Mouse (Mus musculus) forebrain, embryonic 14.5 days (tissue): Measurements from ENCODE around the gene Car7. TPM values are rescaled to one million over a fixed set of nuclear protein-coding genes. Genes with fewer than 3 reads are reported as not detected.
A peak's percentile ranks its signal among the peaks of the same experiment; 100 is the strongest.

Source experiments
- ATAC-seq: fragments of 200-750 bp; cut with Nextera tagmentation; 2 replicates; pipeline ENCODE4 v1.8.0; 2017; ENCODE audit warnings: mild to moderate bottlenecking, moderate library complexity
- DNase-seq: peaks from one replicate; pipeline ENCODE4 v3.0.0-alpha.2; 2015; ENCODE audit warnings: low spot score
- H3K27ac ChIP-seq: fragments of 300-500 bp; sonication (generic); 2 replicates; pipeline ENCODE4 v1.5.1; 2014; ENCODE audit warnings: low read depth, mild to moderate bottlenecking, control low read depth, low read length, moderate library complexity
- H3K27me3 ChIP-seq: fragments of 300-500 bp; sonication (generic); replicated peaks from 2 replicates; pipeline ENCODE4 v1.6.1; 2014; ENCODE audit warnings: low read length, control low read depth, mixed read lengths; ENCODE audit not compliant: control insufficient read depth, insufficient read depth
- H3K36me3 ChIP-seq: fragments of 300-500 bp; sonication (generic); 2 replicates; pipeline ENCODE4 v1.6.1; 2014; ENCODE audit warnings: low read length, control low read depth; ENCODE audit not compliant: control insufficient read depth, insufficient read depth
- H3K4me1 ChIP-seq: fragments of 300-500 bp; sonication (generic); 2 replicates; pipeline ENCODE4 v1.6.1; 2014; ENCODE audit warnings: antibody characterized with exemption, low read length, control low read depth; ENCODE audit not compliant: control insufficient read depth, insufficient read depth
- H3K4me2 ChIP-seq: fragments of 300-500 bp; sonication (generic); 2 replicates; pipeline ENCODE4 v1.6.1; 2014; ENCODE audit warnings: mild to moderate bottlenecking, control low read depth, low read length
- H3K4me3 ChIP-seq: fragments of 300-500 bp; sonication (generic); 2 replicates; pipeline ENCODE4 v1.5.1; 2014; ENCODE audit warnings: low read depth, low read length, control low read depth
- H3K9ac ChIP-seq: fragments of 300-500 bp; sonication (generic); 2 replicates; pipeline ENCODE4 v1.6.1; 2014; ENCODE audit warnings: mild to moderate bottlenecking, low read length, control low read depth, moderate library complexity
- H3K9me3 ChIP-seq: fragments of 300-500 bp; sonication (generic); replicated peaks from 2 replicates; pipeline ENCODE4 v1.6.1; 2016; ENCODE audit warnings: low read length, control low read depth, mixed read lengths; ENCODE audit not compliant: control insufficient read depth
- WGBS: fragments of 180-500 bp; shearing (Covaris S2); extraction: QIAGEN DNeasy Blood & Tissue Kit; methylation state at CpG from one replicate; pipeline ENCODE4 v1.1.7; 2014; 5-methylcytosine and 5-hydroxymethylcytosine counted together
- polyA plus RNA-seq: library from polyadenylated mRNA; unstranded; fragments of >200 nt; fragmentation: Nextera tagmentation; extraction: Ambion mirVana; gene quantifications from 2 replicates; pipeline ENCODE4 v1.2.1, GENCODE M21; 2014

Gene Car7
- polyA plus RNA-seq: 1.1 and 1.2 TPM in 2 replicates

DNA sequence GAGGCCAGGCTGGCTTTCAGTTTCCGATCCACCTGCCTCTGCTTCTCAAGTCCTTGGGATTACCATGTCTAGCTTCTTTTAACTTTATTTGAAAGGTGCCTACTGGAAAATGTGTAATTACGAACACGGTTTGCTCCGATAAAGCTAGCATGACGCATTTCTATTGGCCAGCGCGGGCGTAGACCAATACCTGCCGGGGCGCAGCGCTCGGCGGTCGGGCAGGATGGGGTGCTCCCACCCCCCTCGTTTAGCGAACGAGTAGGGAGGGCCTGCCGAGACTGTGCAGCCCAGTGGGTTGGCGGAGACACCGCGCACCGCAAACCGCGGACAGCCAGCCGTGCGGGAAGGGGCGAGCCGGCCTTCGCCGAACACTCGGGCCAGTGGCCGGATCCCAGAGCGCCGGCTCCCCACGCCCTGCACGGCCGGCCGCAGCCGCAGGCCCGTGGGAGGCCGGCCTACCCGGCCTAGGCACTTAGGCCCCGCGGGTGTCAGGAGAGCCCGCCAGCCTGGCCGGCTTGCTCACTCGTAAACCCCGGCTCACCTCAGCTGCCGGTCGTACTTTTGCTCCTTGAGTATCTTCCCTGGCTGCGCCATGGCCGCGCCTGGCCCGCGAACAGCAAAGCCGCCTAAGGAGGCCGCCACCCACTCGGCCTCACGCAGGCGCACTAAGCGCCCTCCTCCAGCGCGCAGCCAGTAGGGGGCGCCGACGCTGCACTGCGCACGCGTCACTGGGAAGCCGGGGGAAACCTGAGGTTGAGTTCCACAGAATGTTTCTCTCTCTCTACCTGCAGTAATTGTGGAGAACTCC lies at the start of gene Car7, which contains the start of gene Nae1:
TSS of gene Car7 (plus strand) at position 719 of the 808 bp plus-strand sequence.
TSS of gene Nae1 (minus strand) at position 667 of the 808 bp plus-strand sequence.
- Histone ChIP-seq H3K4me3 (peak within 1 kb of the TSS; percentile 95), H3K27me3 (no peaks in the 10 kb centered on the region; the same call in 1 of the 2 replicates), H3K27ac (peak within 1 kb of the TSS; percentile 82), H3K36me3 (peaks cover 11% of the 10 kb centered on the region), H3K4me1 (peaks cover 13% of the 10 kb centered on the region), H3K9me3 (no peaks in the 10 kb centered on the region), H3K4me2 (peak within 1 kb of the TSS; percentile 63), H3K9ac (peak within 1 kb of the TSS; percentile 98)
- WGBS: under 1% methylated on average over 66 of the region's 70 CpGs
- DNase-seq: peak; percentile 94
- peak; percentile 96 for ATAC-seq

DNA sequence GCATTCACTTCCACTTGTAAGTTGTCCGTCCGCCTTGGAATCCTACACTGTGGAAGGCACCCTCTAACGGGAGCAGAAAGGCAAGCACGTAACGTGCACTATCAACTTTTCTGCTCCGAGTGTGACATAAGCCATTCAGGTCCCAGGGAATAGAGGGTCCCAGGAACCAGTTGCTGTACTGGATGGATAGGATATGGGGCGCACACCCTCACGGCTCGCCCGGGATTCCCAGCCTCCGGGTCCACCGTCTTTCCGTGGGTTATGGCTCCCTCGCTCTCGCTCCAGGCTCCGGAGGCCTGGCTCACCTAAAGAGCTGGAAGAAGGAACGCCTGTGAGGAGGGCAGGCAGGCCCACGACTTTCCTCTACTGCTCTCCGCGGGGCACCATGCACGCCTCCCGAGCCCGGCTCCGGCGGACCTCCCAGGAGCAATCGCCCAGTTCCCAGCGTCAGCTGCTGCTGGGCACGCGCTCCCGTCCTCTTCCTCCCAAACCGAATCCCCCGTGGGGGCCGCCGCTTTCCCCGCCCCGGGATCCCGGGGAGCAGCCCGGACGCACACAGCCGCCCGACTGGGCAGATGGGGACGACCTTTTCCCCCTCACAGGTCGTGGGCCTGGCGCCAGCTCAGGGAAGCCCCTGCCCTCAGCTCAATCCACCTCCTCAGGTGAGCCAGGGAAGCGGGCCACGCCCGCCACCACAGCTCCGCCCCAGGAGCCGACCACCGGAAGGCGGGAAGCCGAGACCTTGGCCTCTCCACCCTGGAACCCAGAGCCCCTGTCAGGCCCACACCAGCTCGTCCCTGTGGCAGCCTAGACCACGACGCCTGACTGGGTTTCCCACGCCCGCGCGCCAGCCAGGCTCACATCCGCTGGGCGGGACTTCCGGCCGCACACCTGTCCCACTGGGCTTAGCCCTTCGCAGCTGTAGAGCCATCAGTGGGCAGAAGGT lies 25.2 kb upstream of the Car7 start, which contains the start of gene Terb1:
TSS of gene Terb1 (minus strand) at position 850 of the 946 bp plus-strand sequence.
- H3K4me2 ChIP-seq: peak within 1 kb of the TSS; percentile 99

DNA sequence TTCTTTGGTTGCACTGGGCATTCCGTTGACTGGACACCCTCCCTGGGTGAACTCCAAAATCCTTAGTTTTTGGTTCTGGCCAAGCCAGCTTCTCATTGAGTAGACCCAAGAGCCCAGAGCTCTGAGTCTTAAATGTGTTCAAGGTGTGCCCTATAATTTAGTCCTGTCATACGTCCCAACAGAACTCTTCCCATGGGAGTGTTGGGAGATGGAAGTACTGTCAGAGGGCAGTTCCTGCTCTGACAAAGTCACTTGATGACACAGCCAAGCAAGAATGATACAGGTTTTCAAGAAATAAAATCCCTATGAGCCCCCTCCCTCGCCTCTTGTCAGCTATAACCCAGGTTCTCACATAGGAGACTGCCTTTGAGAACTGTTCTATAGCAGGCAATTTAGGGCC lies 24.4 kb upstream of the Car7 start:
- 80% methylated on average over 3 of the region's 3 CpGs for WGBS

More for the DNA sequence above, 25.2 kb upstream of the Car7 start, which contains the start of gene Terb1:
- H3K27ac ChIP-seq: no peak within 1 kb of the TSS
- peak within 1 kb of the TSS; percentile 49 for H3K4me3 ChIP-seq
- no peaks in the 10 kb centered on the region for H3K27me3 ChIP-seq
- peak; percentile 79 for ATAC-seq
- H3K36me3 ChIP-seq: peaks cover 18% of the 10 kb centered on the region
- H3K9me3 ChIP-seq: no peaks in the 10 kb centered on the region
- peaks cover 3% of the 10 kb centered on the region; the same call in 1 of the 2 replicates for H3K4me1 ChIP-seq
- DNase-seq: peak; percentile 33
- WGBS: 2% methylated on average over 64 of the region's 64 CpGs
- H3K9ac ChIP-seq: peak within 1 kb of the TSS; percentile 77

DNA sequence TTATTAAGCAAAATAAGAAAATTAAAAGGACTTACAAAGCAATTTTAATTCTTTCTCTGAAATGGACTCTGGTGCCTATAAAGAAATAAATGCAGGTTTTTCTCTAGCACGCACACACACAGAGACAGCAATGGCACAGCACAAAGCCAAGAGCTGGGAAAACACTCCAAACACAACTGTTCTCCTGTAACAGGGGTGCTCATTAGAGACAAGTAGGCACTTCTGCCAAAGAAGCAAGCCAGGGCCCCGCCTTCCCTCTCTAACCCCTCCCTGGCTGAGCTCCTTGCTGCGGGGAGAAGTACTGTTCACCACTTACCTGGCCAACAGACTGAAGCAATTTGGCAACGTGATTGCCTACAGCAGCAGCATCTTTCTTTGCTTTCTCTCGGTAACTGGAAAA lies 16.6 kb upstream of the Car7 start:
- Histone ChIP-seq H3K4me2 (no peak overlapping the region), H3K4me1 (no peaks in the 10 kb centered on the region), H3K27me3 (no peaks in the 10 kb centered on the region), H3K36me3 (peaks cover 71% of the 10 kb centered on the region), H3K27ac (no peak overlapping the region), H3K9ac (no peak overlapping the region), H3K9me3 (no peaks in the 10 kb centered on the region), H3K4me3 (no peak overlapping the region)
- DNase-seq: peak; percentile 38
- 67% methylated on average over 5 of the region's 5 CpGs for WGBS
- ATAC-seq: 0 out of 2 replicates have a peak, but pooled peaks have one; percentile 26

More for the DNA sequence above, 24.4 kb upstream of the Car7 start:
- Histone ChIP-seq H3K9ac (no peak overlapping the region), H3K27me3 (no peaks in the 10 kb centered on the region), H3K4me3 (no peak overlapping the region), H3K4me1 (peaks cover 3% of the 10 kb centered on the region; the same call in 1 of the 2 replicates), H3K36me3 (peaks cover 26% of the 10 kb centered on the region), H3K27ac (no peak overlapping the region), H3K9me3 (no peaks in the 10 kb centered on the region), H3K4me2 (peak overlapping the region; percentile 99)
- ATAC-seq: 0 out of 2 replicates have a peak, but pooled peaks have one; percentile 15
- DNase-seq: no peak

DNA sequence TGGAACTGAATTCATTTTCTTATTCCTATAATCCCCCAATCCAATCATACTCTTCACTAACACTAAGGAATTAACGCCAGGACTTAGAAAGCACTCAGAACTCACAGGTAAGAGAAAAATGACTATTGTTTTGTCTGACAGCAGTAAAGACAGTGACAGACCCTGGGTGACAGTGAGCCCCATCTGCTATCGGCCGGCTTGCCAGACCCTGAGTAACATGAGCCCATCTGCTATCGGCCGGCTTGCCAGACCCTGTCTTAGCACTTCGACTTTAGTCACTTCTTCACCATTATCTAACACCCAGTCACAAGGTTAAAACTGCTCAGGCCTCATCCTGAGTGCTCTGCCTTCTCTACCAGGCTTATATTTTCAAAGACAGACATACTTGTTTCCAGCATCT lies 4.8 kb upstream of the Car7 start:
- no peak overlapping the region for H3K4me2 ChIP-seq
- H3K27me3 ChIP-seq: no peaks in the 10 kb centered on the region
- ATAC-seq: no peak
- peaks cover 13% of the 10 kb centered on the region for H3K4me1 ChIP-seq
- no peak overlapping the region for H3K9ac ChIP-seq
- peaks cover 37% of the 10 kb centered on the region for H3K36me3 ChIP-seq
- H3K4me3 ChIP-seq: no peak overlapping the region
- no peak overlapping the region for H3K27ac ChIP-seq
- 83% methylated on average over 6 of the region's 6 CpGs for WGBS
- no peak for DNase-seq
- no peaks in the 10 kb centered on the region for H3K9me3 ChIP-seq

DNA sequence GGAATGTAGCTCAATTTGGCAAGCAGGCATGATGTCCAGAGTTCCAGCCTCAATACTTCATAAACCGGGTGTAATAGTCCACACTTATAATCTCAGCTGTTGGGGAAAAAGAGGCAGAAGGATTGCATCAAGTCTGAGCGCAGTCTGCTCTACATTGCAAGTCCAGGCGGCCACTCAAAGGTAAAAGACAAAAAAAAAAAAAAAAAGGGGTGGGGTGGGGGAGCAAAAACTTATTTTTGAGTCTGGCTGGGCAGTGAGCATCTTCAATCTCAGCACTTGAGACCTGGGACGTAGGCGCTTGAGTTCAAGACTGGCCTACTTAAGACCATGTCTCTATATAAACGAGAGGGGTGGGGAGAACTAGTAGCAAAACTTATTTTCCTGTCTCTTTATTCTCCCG lies 938 bp upstream of the Car7 start:
- Histone ChIP-seq H3K27ac (no peak overlapping the region), H3K4me2 (peak overlapping the region; percentile 63), H3K36me3 (peaks cover 12% of the 10 kb centered on the region), H3K9me3 (no peaks in the 10 kb centered on the region), H3K4me3 (peak overlapping the region; percentile 95), H3K4me1 (peaks cover 13% of the 10 kb centered on the region), H3K9ac (peak overlapping the region; percentile 98), H3K27me3 (no peaks in the 10 kb centered on the region)
- DNase-seq (peak; percentile 27), ATAC-seq (no peak)
- WGBS: 15% methylated on average over 7 of the region's 7 CpGs

DNA sequence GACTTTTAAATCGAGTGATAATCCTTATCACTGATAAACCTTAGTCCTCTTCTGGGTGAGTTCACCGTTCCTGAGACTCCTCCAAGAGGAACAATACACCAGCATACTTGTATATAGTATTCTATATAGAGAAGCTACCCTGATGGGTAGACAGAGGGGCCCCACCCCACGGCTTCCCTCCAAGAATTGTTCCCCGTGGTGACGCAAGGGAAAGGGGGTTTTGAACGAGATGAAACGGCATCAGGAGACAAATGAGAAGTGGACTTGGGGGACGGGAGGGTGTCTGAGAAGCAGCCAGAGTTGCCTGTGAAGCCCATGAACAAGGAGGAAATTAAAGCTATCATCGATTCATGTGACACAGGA lies 271 bp downstream of the Car7 start:
- Histone ChIP-seq H3K4me2 (peak overlapping the region; percentile 63), H3K36me3 (peaks cover 5% of the 10 kb centered on the region), H3K4me1 (peaks cover 13% of the 10 kb centered on the region), H3K9me3 (no peaks in the 10 kb centered on the region), H3K27ac (no peak overlapping the region), H3K9ac (peak overlapping the region; percentile 98), H3K4me3 (peak overlapping the region; percentile 95), H3K27me3 (peaks cover under 1% of the 10 kb centered on the region)
- no peak for DNase-seq
- peak; percentile 60 for ATAC-seq
- WGBS: 12% methylated on average over 9 of the region's 9 CpGs

DNA sequence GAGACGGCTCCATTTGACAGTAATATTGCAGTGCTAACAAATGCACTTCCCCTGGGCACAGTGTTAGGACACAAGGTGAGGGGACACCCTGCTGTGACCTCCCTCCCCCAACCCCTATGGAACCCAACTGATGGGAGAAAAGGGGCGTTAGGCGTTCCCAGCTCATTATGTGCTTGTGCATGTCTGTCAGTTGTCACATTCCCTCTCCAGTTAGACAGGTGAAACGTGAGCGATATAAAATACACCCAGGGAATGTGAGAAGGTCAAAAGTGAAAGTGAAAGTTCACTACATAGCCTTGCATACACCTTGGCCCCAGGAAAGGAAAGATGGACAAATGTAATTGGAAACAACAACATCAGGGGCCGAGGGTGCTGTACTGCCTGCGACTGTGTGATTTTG lies 889 bp downstream of the Car7 start:
- Histone ChIP-seq H3K27ac (no peak overlapping the region), H3K4me1 (peaks cover 13% of the 10 kb centered on the region), H3K36me3 (no peaks in the 10 kb centered on the region), H3K4me3 (no peak overlapping the region), H3K9ac (no peak overlapping the region), H3K9me3 (no peaks in the 10 kb centered on the region), H3K4me2 (peak overlapping the region; percentile 63), H3K27me3 (peaks cover 7% of the 10 kb centered on the region)
- 38% methylated on average over 7 of the region's 7 CpGs for WGBS
- DNase-seq (no peak), ATAC-seq (no peak)
